Mouse (Mus musculus) embryonic fibroblast, embryonic 13.5 days (primary cell): Measurements from ENCODE around the gene Ttc36. TPM values are rescaled to one million over a fixed set of nuclear protein-coding genes. Genes with fewer than 3 reads are reported as not detected.
A peak's percentile ranks its signal among the peaks of the same experiment; 100 is the strongest.

ENCODE experiments used
- H3K27ac ChIP-seq: 2 replicates; pipeline ENCODE4 v1.5.1; 2012; ENCODE audit warnings: low read length, control low read depth, inconsistent platforms; ENCODE audit not compliant: insufficient read depth
- H3K4me1 ChIP-seq: 2 replicates; pipeline ENCODE4 v1.6.1; 2011; ENCODE audit warnings: low read length; ENCODE audit not compliant: control insufficient read depth, insufficient read depth
- H3K4me3 ChIP-seq: 2 replicates; pipeline ENCODE4 v1.5.1; 2011; ENCODE audit warnings: mild to moderate bottlenecking, control low read depth, low read length; ENCODE audit not compliant: insufficient read depth
- CTCF ChIP-seq: IDR thresholded peaks from 2 replicates; pipeline ENCODE4 v1.5.1; 2011; ENCODE audit warnings: mild to moderate bottlenecking, control low read depth, low read length, moderate library complexity, borderline replicate concordance; ENCODE audit not compliant: insufficient read depth
- POLR2A ChIP-seq: IDR thresholded peaks from 2 replicates; pipeline ENCODE4 v1.6.1; 2011; ENCODE audit warnings: low read depth, mild to moderate bottlenecking, control low read depth, low read length, moderate library complexity
- polyA plus RNA-seq: library from polyadenylated mRNA; stranded (reverse); fragments of >200 nt; gene quantifications from 2 replicates; pipeline ENCODE4 v1.2.4, GENCODE M21; 2011; ENCODE audit warnings: low read depth; ENCODE audit not compliant: missing spikeins, insufficient read length

Gene Ttc36
- polyA plus RNA-seq, 1 experiment = 0.79 TPM

GRCm38 (mm10) chr9:44814179-44814578 is 11.3 kb upstream of the Ttc36 start:
- no peak for TF ChIP-seq POLR2A
- no peak for TF ChIP-seq CTCF
- Histone ChIP-seq H3K4me3 (no peak overlapping the region), H3K27ac (no peak overlapping the region), H3K4me1 (no peaks in the 10 kb centered on the region)

GRCm38 (mm10) chr9:44810316-44810715 is 7.4 kb upstream of the Ttc36 start:
- TF ChIP-seq CTCF = no peak
- TF ChIP-seq POLR2A = no peak
- Histone ChIP-seq H3K4me3 (no peak overlapping the region), H3K27ac (no peak overlapping the region), H3K4me1 (no peaks in the 10 kb centered on the region)

- Histone ChIP-seq H3K4me1 (no peaks in the 10 kb centered on the region), H3K27ac (no peak overlapping the region), H3K4me3 (no peak overlapping the region)
- no peak for TF ChIP-seq POLR2A
- TF ChIP-seq CTCF = no peak
Observed at GRCm38 (mm10) chr9:44807778-44808177, 4.9 kb upstream of the Ttc36 start.

GRCm38 (mm10) chr9:44807141-44807540 is 4.3 kb upstream of the Ttc36 start:
- no peak for TF ChIP-seq CTCF
- no peak for TF ChIP-seq POLR2A

GRCm38 (mm10) chr9:44805536-44805935 is 2.7 kb upstream of the Ttc36 start:
- H3K4me1 ChIP-seq = no peaks in the 10 kb centered on the region
- H3K4me3 ChIP-seq = no peak overlapping the region
- TF ChIP-seq POLR2A = no peak
- TF ChIP-seq CTCF = no peak
- no peak overlapping the region for H3K27ac ChIP-seq

More at GRCm38 (mm10) chr9:44807141-44807540, 4.3 kb upstream of the Ttc36 start:
- no peaks in the 10 kb centered on the region for H3K4me1 ChIP-seq
- no peak overlapping the region for H3K27ac ChIP-seq
- no peak overlapping the region for H3K4me3 ChIP-seq

GRCm38 (mm10) chr9:44804678-44805077 is 1.8 kb upstream of the Ttc36 start:
- Histone ChIP-seq H3K4me1 (no peaks in the 10 kb centered on the region), H3K4me3 (no peak overlapping the region), H3K27ac (no peak overlapping the region)
- TF ChIP-seq CTCF (no peak), POLR2A (no peak)

GRCm38 (mm10) chr9:44801669-44802068 is 1.2 kb downstream of the Ttc36 start:
- no peak overlapping the region for H3K27ac ChIP-seq
- no peak overlapping the region for H3K4me3 ChIP-seq
- no peaks in the 10 kb centered on the region for H3K4me1 ChIP-seq
- no peak for TF ChIP-seq CTCF
- TF ChIP-seq POLR2A = no peak

GRCm38 (mm10) chr9:44799958-44800324 is 2.9 kb downstream of the Ttc36 start:
- Histone ChIP-seq H3K4me1 (no peaks in the 10 kb centered on the region), H3K4me3 (peak overlapping the region; percentile 50; the same call in 1 of the 2 replicates), H3K27ac (no peak overlapping the region)
- no peak for TF ChIP-seq POLR2A
- TF ChIP-seq CTCF = no peak

- H3K4me1 ChIP-seq = no peaks in the 10 kb centered on the region
- H3K4me3 ChIP-seq = peak within 1 kb of the TSS; percentile 50
- no peak for TF ChIP-seq CTCF
- peak; percentile 28; the same call in 1 of the 2 replicates for TF ChIP-seq POLR2A
- no peak within 1 kb of the TSS for H3K27ac ChIP-seq
Observed at GRCm38 (mm10) chr9:44799102-44799957, 3.5 kb downstream of the Ttc36 start, which contains the start of gene Tmem25. TSS of gene Tmem25 (minus strand) at chr9:44799307.

GRCm38 (mm10) chr9:44798298-44798697 is 4.6 kb downstream of the Ttc36 start:
- no peak overlapping the region for H3K27ac ChIP-seq
- TF ChIP-seq POLR2A (no peak), CTCF (no peak)
- H3K4me3 ChIP-seq = no peak overlapping the region
- H3K4me1 ChIP-seq = no peaks in the 10 kb centered on the region
